Mouse (Mus musculus): Measurements from ENCODE around the gene Agap1.

DNA sequence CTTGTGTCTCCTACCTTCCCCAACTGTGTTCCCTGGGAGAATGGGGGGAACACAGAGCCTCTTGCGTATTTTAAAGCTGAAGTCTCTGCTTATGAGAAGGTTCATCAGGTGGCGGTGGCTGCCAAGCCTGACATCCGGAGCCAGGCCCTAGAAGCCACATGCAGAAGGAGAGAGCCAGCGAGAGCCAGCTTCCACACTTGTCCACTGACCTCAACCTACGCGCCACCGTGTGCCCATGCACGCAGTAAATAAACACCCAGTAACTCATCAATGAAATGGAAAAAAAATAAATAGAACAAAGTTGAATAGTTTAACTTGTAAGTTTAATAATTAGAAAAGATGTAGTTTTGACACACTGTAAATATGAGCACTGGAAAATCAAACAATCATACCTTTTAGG, 455.2 kb downstream of the Agap1 start:
- no peak for TF ChIP-seq TAL1 (IDR thresholded peaks at IDR 0.05; ENCODE audit: low read length)
- TF ChIP-seq CTCF (IDR thresholded peaks at IDR 0.05 in 2 of 3, conservative IDR thresholded peaks at IDR 0.05 in 1 of 3; ENCODE audit: control insufficient read depth in 1 of 3, insufficient read depth in 1 of 3, low read depth in 2 of 3, low read length in 3 of 3, poor library complexity in 1 of 3, severe bottlenecking in 1 of 3), result no peak
- no peak for TF ChIP-seq MAFK (IDR thresholded peaks at IDR 0.05; ENCODE audit: borderline replicate concordance, low read depth, low read length)
- TF ChIP-seq MYC (IDR thresholded peaks at IDR 0.05; ENCODE audit: low read depth, low read length), result no peak

Measured in MEL (cell line).